Mouse (Mus musculus) limb, embryonic 11.5 days (tissue): ENCODE measurements at regions not wholly inside any gene's neighbourhood (a gene's known extent, or its start where the extent isn't known, plus 50 kb on each side); places are given as distances from the start of the nearest gene placed in this dataset.
A peak's percentile ranks its signal among the peaks of the same experiment; 100 is the strongest.

Source experiments
- ATAC-seq: fragments of 200-750 bp; cut with Nextera tagmentation; 2 replicates; pipeline ENCODE4 v1.8.0; 2017; ENCODE audit warnings: low read depth; ENCODE audit not compliant: insufficient number of reproducible peaks, low FRiP score, low TSS enrichment
- DNase-seq: peaks from one replicate; pipeline ENCODE4 v3.0.0-alpha.2; 2015; ENCODE audit warnings: low spot score
- H3K27ac ChIP-seq: fragments of 300-500 bp; sonication (generic); replicated peaks from 2 replicates; pipeline ENCODE4 v1.5.1; 2014; ENCODE audit warnings: low read depth, mild to moderate bottlenecking, low read length
- H3K27me3 ChIP-seq: fragments of 300-500 bp; sonication (generic); 2 replicates; pipeline ENCODE4 v1.6.1; 2014; ENCODE audit warnings: mild to moderate bottlenecking, low read length, mixed read lengths; ENCODE audit not compliant: control insufficient read depth, insufficient read depth
- H3K36me3 ChIP-seq: fragments of 300-500 bp; sonication (generic); 2 replicates; pipeline ENCODE4 v1.6.1; 2014; ENCODE audit warnings: mild to moderate bottlenecking, low read length, moderate library complexity, mixed read lengths; ENCODE audit not compliant: control insufficient read depth, insufficient read depth
- H3K4me1 ChIP-seq: fragments of 300-500 bp; sonication (generic); 2 replicates; pipeline ENCODE4 v1.6.1; 2014; ENCODE audit warnings: low read length, mixed read lengths; ENCODE audit not compliant: control insufficient read depth, insufficient read depth
- H3K4me2 ChIP-seq: fragments of 300-500 bp; sonication (generic); 2 replicates; pipeline ENCODE4 v1.6.1; 2014; ENCODE audit warnings: low read depth, mild to moderate bottlenecking, moderate library complexity; ENCODE audit not compliant: severe bottlenecking
- H3K4me3 ChIP-seq: fragments of 300-500 bp; sonication (generic); 2 replicates; pipeline ENCODE4 v1.5.1; 2014; ENCODE audit warnings: low read depth, low read length
- H3K9ac ChIP-seq: fragments of 300-500 bp; sonication (generic); 2 replicates; pipeline ENCODE4 v1.6.1; 2014; ENCODE audit warnings: mild to moderate bottlenecking, low read length
- H3K9me3 ChIP-seq: fragments of 300-500 bp; sonication (generic); 2 replicates; pipeline ENCODE4 v1.6.1; 2016; ENCODE audit warnings: low read length; ENCODE audit not compliant: control insufficient read depth
- WGBS: fragments of 180-500 bp; shearing (Covaris S2); extraction: QIAGEN DNeasy Blood & Tissue Kit; methylation state at CpG from one replicate; pipeline ENCODE4 v1.1.7; 2014; 5-methylcytosine and 5-hydroxymethylcytosine counted together

DNA sequence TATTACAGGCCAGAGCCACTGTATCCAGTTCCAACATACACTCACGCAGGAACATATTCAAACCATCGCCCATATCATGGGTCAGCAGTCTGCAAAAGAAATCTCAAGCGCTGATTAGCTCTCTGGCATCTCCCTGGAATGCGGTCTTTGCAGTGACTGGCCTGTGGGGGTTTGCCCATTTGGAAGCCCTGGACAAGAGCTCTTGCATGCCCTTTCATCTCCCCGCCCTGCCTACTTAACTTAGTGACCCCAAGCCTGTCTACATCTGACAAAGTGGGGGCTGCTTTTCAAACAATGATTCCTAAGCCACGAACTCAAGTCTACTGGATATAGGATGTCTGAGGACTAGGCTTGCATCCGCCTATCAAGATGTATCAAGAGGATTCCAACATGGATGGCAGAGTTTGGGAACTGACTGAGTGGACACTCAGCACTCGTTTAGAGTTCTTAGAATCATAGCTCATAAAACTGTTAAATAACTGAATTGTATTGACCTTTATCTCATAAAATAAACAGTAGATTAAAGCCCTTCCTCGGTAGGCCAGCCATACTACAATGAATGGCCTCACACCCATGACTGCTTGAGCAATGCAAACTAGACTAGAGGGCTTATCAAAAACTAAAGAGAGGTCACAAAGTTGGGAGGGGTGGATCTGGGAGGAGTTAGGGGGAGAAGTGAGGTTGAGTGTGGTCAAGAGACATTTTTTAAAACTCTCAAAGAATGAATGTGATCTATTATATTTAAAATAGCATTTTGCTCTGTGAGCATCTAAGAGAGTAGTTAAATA lies 97.4 kb upstream of the Zfp827 start:
- H3K27ac ChIP-seq: no peak overlapping the region
- H3K4me2 ChIP-seq: no peak overlapping the region
- H3K4me3 ChIP-seq: no peak overlapping the region
- 0 out of 2 replicates have a peak, but pooled peaks cover 2% of the 10 kb centered on the region for H3K4me1 ChIP-seq
- no peak for DNase-seq
- H3K9me3 ChIP-seq: no peaks in the 10 kb centered on the region
- no peaks in the 10 kb centered on the region for H3K36me3 ChIP-seq
- H3K27me3 ChIP-seq: no peaks in the 10 kb centered on the region
- 74% methylated on average over 9 of the region's 9 CpGs for WGBS
- no peak overlapping the region for H3K9ac ChIP-seq
- ATAC-seq: no peak

DNA sequence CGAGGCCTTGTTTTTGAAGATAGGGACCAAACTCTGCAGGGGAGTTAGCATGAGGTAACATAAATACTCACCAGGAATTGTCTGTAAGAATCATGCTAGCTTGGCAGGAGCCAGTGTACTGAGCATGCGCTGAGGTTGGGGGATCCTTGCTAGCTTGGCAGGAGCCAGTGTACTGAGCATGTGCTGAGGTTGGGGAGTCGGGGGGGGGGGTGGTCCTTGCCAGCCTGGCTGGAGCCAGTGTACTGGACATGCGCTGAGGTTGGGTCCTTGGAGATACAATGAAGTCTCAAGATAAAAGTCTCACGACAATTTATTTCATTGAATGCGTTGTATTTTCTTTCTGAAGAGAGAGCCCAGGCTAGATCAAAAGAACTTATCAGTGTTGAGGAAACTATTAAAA lies 96.2 kb upstream of the Zfp827 start:
- H3K9me3 ChIP-seq: no peaks in the 10 kb centered on the region
- H3K9ac ChIP-seq: no peak overlapping the region
- no peaks in the 10 kb centered on the region for H3K36me3 ChIP-seq
- ATAC-seq (no peak), DNase-seq (no peak)
- no peak overlapping the region for H3K4me3 ChIP-seq
- 68% methylated on average over 6 of the region's 6 CpGs for WGBS
- H3K27me3 ChIP-seq: no peaks in the 10 kb centered on the region
- no peak overlapping the region for H3K4me2 ChIP-seq
- H3K27ac ChIP-seq: no peak overlapping the region
- H3K4me1 ChIP-seq: 0 out of 2 replicates have a peak, but pooled peaks cover 2% of the 10 kb centered on the region

GRCm38 (mm10) chr8:78940049-78940448 lies 88.2 kb upstream of the Zfp827 start:
- Histone ChIP-seq H3K4me1 (no peaks in the 10 kb centered on the region), H3K4me3 (no peak overlapping the region), H3K27ac (no peak overlapping the region), H3K9me3 (no peaks in the 10 kb centered on the region), H3K27me3 (no peaks in the 10 kb centered on the region), H3K9ac (no peak overlapping the region), H3K4me2 (no peak overlapping the region), H3K36me3 (no peaks in the 10 kb centered on the region)
- no peak for ATAC-seq
- DNase-seq: no peak
- 76% methylated on average over 2 of the region's 2 CpGs for WGBS

DNA sequence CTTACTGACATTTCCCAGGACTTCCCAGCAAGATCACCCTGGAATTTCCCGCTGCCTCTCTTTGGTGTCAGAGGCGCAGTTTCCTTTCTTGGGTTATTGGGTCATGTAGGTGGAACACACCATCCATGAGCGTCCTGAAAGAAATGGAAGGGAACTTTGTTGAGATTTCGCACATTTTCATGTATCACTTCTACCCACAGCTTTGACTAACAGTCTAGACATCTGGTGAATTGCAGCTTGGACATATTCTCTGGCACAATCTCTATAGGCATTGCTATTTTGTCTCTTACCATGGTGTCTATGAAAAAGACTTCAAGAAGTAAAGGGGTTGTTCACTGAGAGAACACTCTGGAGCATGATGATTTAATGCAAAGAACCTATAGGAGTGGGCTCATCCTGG lies 86.7 kb upstream of the Zfp827 start:
- ATAC-seq (no peak), DNase-seq (no peak)
- H3K9ac ChIP-seq: no peak overlapping the region
- no peak overlapping the region for H3K27ac ChIP-seq
- H3K4me2 ChIP-seq: no peak overlapping the region
- no peaks in the 10 kb centered on the region for H3K4me1 ChIP-seq
- no peak overlapping the region for H3K4me3 ChIP-seq
- WGBS: 89% methylated on average over 4 of the region's 4 CpGs
- no peaks in the 10 kb centered on the region for H3K36me3 ChIP-seq
- no peaks in the 10 kb centered on the region for H3K9me3 ChIP-seq
- H3K27me3 ChIP-seq: no peaks in the 10 kb centered on the region

DNA sequence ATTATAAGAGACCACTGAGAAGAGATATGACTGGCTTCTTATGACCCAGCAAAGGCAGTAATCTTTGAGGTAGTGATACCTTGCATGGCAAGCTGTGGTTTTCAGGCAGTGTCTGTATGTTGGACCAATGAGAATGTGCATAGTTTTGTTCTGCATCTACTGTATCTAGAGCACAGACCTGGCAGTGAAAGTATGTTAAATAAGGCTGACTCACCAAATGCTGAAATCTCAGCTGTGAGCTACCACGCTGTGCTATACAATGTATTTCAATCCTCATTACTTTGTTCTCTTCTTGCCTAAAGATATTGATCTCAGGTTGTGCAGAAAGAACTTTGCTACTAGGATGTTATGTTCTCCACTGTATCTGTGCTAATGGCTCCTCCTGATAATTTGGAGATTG lies 83.9 kb upstream of the Zfp827 start:
- 95% methylated on average over 1 of the region's 1 CpGs for WGBS
- ATAC-seq: no peak

GRCm38 (mm10) chr8:78945607-78946006 lies 82.6 kb upstream of the Zfp827 start:
- Histone ChIP-seq H3K4me3 (no peak overlapping the region), H3K36me3 (no peaks in the 10 kb centered on the region), H3K9me3 (no peaks in the 10 kb centered on the region), H3K4me2 (no peak overlapping the region), H3K4me1 (no peaks in the 10 kb centered on the region), H3K27ac (no peak overlapping the region), H3K9ac (no peak overlapping the region), H3K27me3 (no peaks in the 10 kb centered on the region)
- no peak for DNase-seq
- no peak for ATAC-seq
- WGBS: 53% methylated on average over 1 of the region's 1 CpGs

More for the DNA sequence above, 83.9 kb upstream of the Zfp827 start:
- Histone ChIP-seq H3K9ac (no peak overlapping the region), H3K27ac (no peak overlapping the region), H3K4me2 (no peak overlapping the region), H3K27me3 (no peaks in the 10 kb centered on the region), H3K36me3 (no peaks in the 10 kb centered on the region), H3K9me3 (no peaks in the 10 kb centered on the region), H3K4me1 (no peaks in the 10 kb centered on the region), H3K4me3 (no peak overlapping the region)
- no peak for DNase-seq

DNA sequence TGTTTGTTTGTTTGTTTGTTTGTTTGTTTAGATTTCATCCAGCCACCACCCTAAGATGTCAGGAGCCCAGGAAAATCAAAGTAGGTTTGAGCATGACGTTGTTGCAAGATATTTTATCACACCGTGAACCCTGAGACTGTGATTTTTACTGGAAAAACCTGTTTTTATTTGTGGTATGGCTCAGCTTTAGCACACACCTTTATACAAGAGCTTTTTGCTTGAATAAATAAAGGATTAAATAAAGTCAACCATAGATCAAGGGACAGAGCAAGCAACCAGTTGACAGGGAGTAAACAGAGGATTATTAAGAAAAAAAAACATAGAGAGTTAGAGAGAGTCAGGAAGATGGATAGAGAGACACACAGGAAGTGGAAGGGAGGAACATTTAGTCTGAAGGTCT lies 82.2 kb upstream of the Zfp827 start:
- Histone ChIP-seq H3K4me2 (no peak overlapping the region), H3K4me3 (no peak overlapping the region), H3K27ac (no peak overlapping the region), H3K27me3 (no peaks in the 10 kb centered on the region), H3K9me3 (no peaks in the 10 kb centered on the region), H3K9ac (no peak overlapping the region), H3K36me3 (no peaks in the 10 kb centered on the region), H3K4me1 (no peaks in the 10 kb centered on the region)
- no peak for ATAC-seq
- WGBS: 85% methylated on average over 2 of the region's 2 CpGs
- DNase-seq: no peak

- 91% methylated on average over 3 of the region's 3 CpGs for WGBS
- H3K9me3 ChIP-seq: no peaks in the 10 kb centered on the region
- no peak overlapping the region for H3K4me3 ChIP-seq
- no peak overlapping the region for H3K4me2 ChIP-seq
- ATAC-seq: no peak
- no peaks in the 10 kb centered on the region for H3K27me3 ChIP-seq
- no peak overlapping the region for H3K9ac ChIP-seq
- no peak overlapping the region for H3K27ac ChIP-seq
- peak; percentile 6 for DNase-seq
- H3K36me3 ChIP-seq: no peaks in the 10 kb centered on the region
- no peaks in the 10 kb centered on the region for H3K4me1 ChIP-seq
These were observed 53.2 kb upstream of the Zfp827 start for GRCm38 (mm10) chr8:78975034-78975433.
